Mouse (Mus musculus) liver, adult 2 months (tissue): ENCODE measurements at regions not wholly inside any gene's neighbourhood (a gene's known extent, or its start where the extent isn't known, plus 50 kb on each side); places are given as distances from the start of the nearest gene placed in this dataset.

Source experiments
- CTCF ChIP-seq: fragments of 200-500 bp; IDR thresholded peaks from 2 replicates; pipeline ENCODE4 v1.5.1; 2011; ENCODE audit warnings: low read depth, low read length, control low read depth
- POLR2A ChIP-seq: fragments of 200-500 bp; IDR thresholded peaks from 2 replicates; pipeline ENCODE4 v1.6.1; 2011; ENCODE audit warnings: low read length, control low read depth; ENCODE audit not compliant: insufficient read depth; ENCODE audit errors: extremely low read depth

DNA sequence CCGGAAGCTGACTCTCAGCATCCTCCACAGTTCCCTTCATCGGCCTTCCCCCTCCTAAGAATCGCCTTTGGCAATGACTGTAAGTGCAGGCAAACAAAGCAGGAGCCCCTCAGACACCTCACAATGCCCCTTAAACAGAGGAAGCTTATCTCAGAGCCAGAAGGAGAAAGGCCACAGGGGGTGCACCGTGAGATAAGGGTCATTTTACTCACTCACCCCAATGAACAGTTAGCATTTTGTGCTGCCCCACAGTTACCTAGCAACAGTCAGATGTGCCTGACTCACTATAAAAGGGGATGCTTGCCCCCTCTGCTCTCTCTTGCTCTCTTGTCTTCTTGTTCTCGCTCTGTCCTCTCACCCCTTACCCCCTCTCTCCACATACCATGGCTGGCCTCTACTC is 606.4 kb upstream of the Adam5 start:
- no peak for TF ChIP-seq CTCF
- TF ChIP-seq POLR2A: no peak
